10 mouse cellular contexts compared by ENCODE assay signal in genomic region chr5:30621844-30622176, GRCm38 (mm10). TPM values are rescaled to one million over a fixed set of nuclear protein-coding genes. Genes with fewer than 3 reads are reported as not detected.
A peak's percentile ranks its signal among the peaks of the same experiment; 100 is the strongest.
DNase-seq lines count a peak whose midpoint lies in the region; ATAC-seq and TF ChIP-seq lines count a peak whose summit lies in the region.
"Had no signal": no experiment of that assay in that cellular context is flagged by ENCODE, and none has a peak within 500 bp of the region (broad histone marks: within the 10 kb centered on the region; RNA-seq: fewer than 3 reads in every experiment).

No protein-coding gene starts in this region.

- peak; percentile 34 to 40 for DNase-seq in cerebellum, postnatal 36 days
- no peak for DNase-seq in cerebellum, adult 18-20 months
- no peak for DNase-seq in neural tube, embryonic 11.5 days (ENCODE audit: low spot score)
- no peak for DNase-seq in neural tube, embryonic 10.5 days (ENCODE audit: extremely low spot score, low spot score)
- no peak for DNase-seq in limb, embryonic 11.5 days (ENCODE audit: low spot score)
- no peak for DNase-seq in stomach, postnatal 0 days (ENCODE audit: low spot score)
- DNase-seq in layer of hippocampus, adult 8-10 months (ENCODE audit: low spot score in 2 of 2): no peak
- DNase-seq in ovary, postnatal 36 days (ENCODE audit: low spot score): no peak
- DNase-seq: lung, adult 2 months; right cerebral cortex, postnatal 25 days had no signal

- peak overlapping the region; percentile 30; the same call in 1 of the 2 replicates for H3K4me3 ChIP-seq in neural tube, embryonic 11.5 days (ENCODE audit: low read depth, low read length)
- peak overlapping the region; percentile 39 for H3K4me3 ChIP-seq in limb, embryonic 11.5 days (ENCODE audit: low read depth, low read length)
- no peak overlapping the region for H3K4me3 ChIP-seq in stomach, postnatal 0 days (ENCODE audit: low read depth, low read length)

- no peak overlapping the region for H3K9ac ChIP-seq in neural tube, embryonic 11.5 days (ENCODE audit: low read length)
- peak overlapping the region; percentile 7; the same call in 1 of the 2 replicates for H3K9ac ChIP-seq in limb, embryonic 11.5 days (ENCODE audit: low read length)
- H3K9ac ChIP-seq in stomach, postnatal 0 days (ENCODE audit: low read length): no peak overlapping the region

- peaks cover 17% of the 10 kb centered on the region for H3K27me3 ChIP-seq in neural tube, embryonic 11.5 days (ENCODE audit: control insufficient read depth, insufficient read depth, low read length)
- H3K27me3 ChIP-seq in limb, embryonic 11.5 days (ENCODE audit: control insufficient read depth, insufficient read depth, low read length): peaks cover 23% of the 10 kb centered on the region
- no peaks in the 10 kb centered on the region for H3K27me3 ChIP-seq in stomach, postnatal 0 days (ENCODE audit: control insufficient read depth, insufficient read depth, low read length)

- no peaks in the 10 kb centered on the region for H3K36me3 ChIP-seq in neural tube, embryonic 11.5 days (ENCODE audit: control insufficient read depth, insufficient read depth, low read length)
- no peaks in the 10 kb centered on the region for H3K36me3 ChIP-seq in limb, embryonic 11.5 days (ENCODE audit: control insufficient read depth, insufficient read depth, low read length)
- no peaks in the 10 kb centered on the region for H3K36me3 ChIP-seq in stomach, postnatal 0 days (ENCODE audit: control insufficient read depth, insufficient read depth, low read length)

- ATAC-seq in neural tube, embryonic 11.5 days (ENCODE audit: insufficient read depth, low FRiP score, low TSS enrichment): no peak
- ATAC-seq in limb, embryonic 11.5 days (ENCODE audit: insufficient number of reproducible peaks, low FRiP score, low TSS enrichment, low read depth): no peak
- ATAC-seq in stomach, postnatal 0 days (ENCODE audit: low FRiP score, low TSS enrichment): no peak

- H3K4me2 ChIP-seq in neural tube, embryonic 11.5 days (ENCODE audit: low read depth): peak overlapping the region; percentile 69
- H3K4me2 ChIP-seq in limb, embryonic 11.5 days (ENCODE audit: low read depth, severe bottlenecking): peak overlapping the region; percentile 90
- peak overlapping the region; percentile 53; the same call in 1 of the 2 replicates for H3K4me2 ChIP-seq in stomach, postnatal 0 days (replicated peaks; ENCODE audit: low read depth)

- H3K9me3 ChIP-seq in neural tube, embryonic 11.5 days (ENCODE audit: control insufficient read depth, low read length): no peaks in the 10 kb centered on the region
- no peaks in the 10 kb centered on the region for H3K9me3 ChIP-seq in limb, embryonic 11.5 days (ENCODE audit: control insufficient read depth, low read length)
- no peaks in the 10 kb centered on the region for H3K9me3 ChIP-seq in stomach, postnatal 0 days (ENCODE audit: control insufficient read depth, low read length)

- TF ChIP-seq EP300 in stomach, postnatal 0 days (optimal IDR thresholded peaks at IDR 0.05): no peak

- no peak for TF ChIP-seq CTCF in stomach, postnatal 0 days (IDR thresholded peaks at IDR 0.05; ENCODE audit: low read depth)

- H3K27ac ChIP-seq in neural tube, embryonic 11.5 days (ENCODE audit: low read depth, low read length): no peak overlapping the region
- H3K27ac ChIP-seq in limb, embryonic 11.5 days (replicated peaks; ENCODE audit: low read depth, low read length): no peak overlapping the region
- H3K27ac ChIP-seq in stomach, postnatal 0 days (replicated peaks): no peak overlapping the region

- WGBS in neural tube, embryonic 11.5 days: 41% methylated on average over 22 of the region's 22 CpGs
- WGBS in limb, embryonic 11.5 days: 48% methylated on average over 22 of the region's 22 CpGs
- WGBS in stomach, postnatal 0 days: 70% methylated on average over 22 of the region's 22 CpGs

- H3K4me1 ChIP-seq in neural tube, embryonic 11.5 days (ENCODE audit: control insufficient read depth, insufficient read depth, low read length): peaks cover 3% of the 10 kb centered on the region; the same call in 1 of the 2 replicates
- H3K4me1 ChIP-seq in limb, embryonic 11.5 days (ENCODE audit: control insufficient read depth, insufficient read depth, low read length): peaks cover 13% of the 10 kb centered on the region
- peaks cover 4% of the 10 kb centered on the region for H3K4me1 ChIP-seq in stomach, postnatal 0 days (replicated peaks; ENCODE audit: control insufficient read depth, insufficient read depth)

RNA-seq across cellular contexts. Expression of gene Slc35f6, which starts 25.9 kb away (rescaled TPM):
- polyA plus RNA-seq in neural tube, embryonic 11.5 days (2014; fragmentation: Nextera tagmentation; extraction: Ambion mirVana): 27.3 and 28.7 TPM in 2 replicates
- polyA plus RNA-seq in limb, embryonic 11.5 days (2014; fragmentation: Nextera tagmentation; extraction: Ambion mirVana): 20.2 and 21.6 TPM in 2 replicates
- polyA plus RNA-seq in stomach, postnatal 0 days (2015; fragmentation: Nextera tagmentation; extraction: Ambion mirVana): 30.6 and 35.6 TPM in 2 replicates
- total RNA-seq in layer of hippocampus, adult 8-10 months (2022): 10 to 100 TPM; 37.4 to 40.7 (median 38.7) TPM

RNA-seq across cellular contexts. Expression of gene Kcnk3, which starts 33.8 kb away (rescaled TPM):
- 0.59 and 0.92 TPM in 2 replicates for polyA plus RNA-seq in neural tube, embryonic 11.5 days (2014; fragmentation: Nextera tagmentation; extraction: Ambion mirVana)
- 0.12 and 0.41 TPM in 2 replicates for polyA plus RNA-seq in limb, embryonic 11.5 days (2014; fragmentation: Nextera tagmentation; extraction: Ambion mirVana)
- polyA plus RNA-seq in stomach, postnatal 0 days (2015; fragmentation: Nextera tagmentation; extraction: Ambion mirVana): 11.1 and 13.8 TPM in 2 replicates
- total RNA-seq in layer of hippocampus, adult 8-10 months (2022): 10 to 100 TPM; 10.3 to 13.1 (median 10.7) TPM

RNA-seq across cellular contexts. Expression of gene Cenpa, which starts 44.8 kb away (rescaled TPM):
- polyA plus RNA-seq in neural tube, embryonic 11.5 days (2014; fragmentation: Nextera tagmentation; extraction: Ambion mirVana): 335 and 359 TPM in 2 replicates
- polyA plus RNA-seq in limb, embryonic 11.5 days (2014; fragmentation: Nextera tagmentation; extraction: Ambion mirVana): 498 and 533 TPM in 2 replicates
- 58.1 and 79.9 TPM in 2 replicates for polyA plus RNA-seq in stomach, postnatal 0 days (2015; fragmentation: Nextera tagmentation; extraction: Ambion mirVana)
- total RNA-seq in layer of hippocampus, adult 8-10 months (2022): 1 to 10 TPM; 2.3 to 5.2 (median 3.4) TPM

Comparison
In these comparisons a context has a peak if more than half of its experiments do, and no peak if none do; other contexts are left out.
1. DNase-seq: peak in cerebellum, postnatal 36 days (2 of 2); none in cerebellum, adult 18-20 months (0 of 2), neural tube, embryonic 11.5 days (single experiment), neural tube, embryonic 10.5 days (single experiment), limb, embryonic 11.5 days (single experiment), stomach, postnatal 0 days (single experiment), layer of hippocampus, adult 8-10 months (0 of 2) and ovary, postnatal 36 days (single experiment).
2. Peak in every context shown above with its lines, with median percentiles within 50 percentile points of each other: H3K4me2 ChIP-seq.